Mouse (Mus musculus) limb, embryonic 15.5 days (tissue): ENCODE measurements at regions not wholly inside any gene's neighbourhood (a gene's known extent, or its start where the extent isn't known, plus 50 kb on each side); places are given as distances from the start of the nearest gene placed in this dataset.

Experiments used
- ATAC-seq: fragments of 200-750 bp; cut with Nextera tagmentation; 2 replicates; pipeline ENCODE4 v1.8.0; 2017; ENCODE audit warnings: low read depth, moderate TSS enrichment; ENCODE audit not compliant: insufficient number of reproducible peaks, low FRiP score, low TSS enrichment
- H3K27ac ChIP-seq: fragments of 300-500 bp; sonication (generic); 2 replicates; pipeline ENCODE4 v1.5.1; 2015; ENCODE audit warnings: moderate library complexity, mild to moderate bottlenecking, inconsistent platforms
- H3K27me3 ChIP-seq: fragments of 300-500 bp; sonication (generic); 2 replicates; pipeline ENCODE4 v1.6.1; 2015; ENCODE audit warnings: inconsistent platforms
- H3K36me3 ChIP-seq: fragments of 300-500 bp; sonication (generic); 2 replicates; pipeline ENCODE4 v1.6.1; 2015; ENCODE audit warnings: inconsistent platforms
- H3K4me1 ChIP-seq: fragments of 300-500 bp; sonication (generic); 2 replicates; pipeline ENCODE4 v1.6.1; 2015; ENCODE audit warnings: inconsistent platforms
- H3K4me2 ChIP-seq: fragments of 300-500 bp; sonication (generic); 2 replicates; pipeline ENCODE4 v1.6.1; 2015; ENCODE audit warnings: mild to moderate bottlenecking, inconsistent platforms
- H3K4me3 ChIP-seq: fragments of 300-500 bp; sonication (generic); 2 replicates; pipeline ENCODE4 v1.5.1; 2015; ENCODE audit warnings: mild to moderate bottlenecking, inconsistent platforms
- H3K9ac ChIP-seq: fragments of 300-500 bp; sonication (generic); 2 replicates; pipeline ENCODE4 v1.6.1; 2015; ENCODE audit warnings: inconsistent platforms
- H3K9me3 ChIP-seq: fragments of 300-500 bp; sonication (generic); 2 replicates; pipeline ENCODE4 v1.6.1; 2016; ENCODE audit warnings: inconsistent platforms
- WGBS: fragments of 180-500 bp; shearing (Covaris S2); methylation state at CpG from one replicate; pipeline ENCODE4 v1.1.7; 2015; 5-methylcytosine and 5-hydroxymethylcytosine counted together

DNA sequence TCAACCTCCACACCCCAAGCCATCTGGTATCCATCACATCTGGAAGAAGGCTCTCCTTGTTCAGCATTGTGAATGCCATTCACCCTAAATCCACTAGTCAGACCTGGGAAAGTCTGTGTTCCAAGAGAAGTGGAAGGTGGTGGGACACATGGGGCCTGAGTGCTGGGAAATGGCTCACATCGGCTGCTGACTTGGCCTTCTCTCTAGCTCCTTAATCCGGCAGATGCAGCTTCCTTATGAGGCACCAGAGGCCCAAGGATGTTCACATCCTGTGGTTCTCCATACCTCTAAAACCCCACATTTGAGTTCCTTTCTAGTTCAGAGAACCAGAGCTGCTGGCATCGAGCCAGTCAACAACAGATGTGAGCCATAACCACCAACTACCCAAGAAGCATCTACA is 142.9 kb downstream of the Dad1 start:
- Histone ChIP-seq H3K9ac (no peak overlapping the region), H3K4me1 (peaks cover 20% of the 10 kb centered on the region), H3K27ac (peak overlapping the region; percentile 28; the same call in 1 of the 2 replicates), H3K4me3 (no peak overlapping the region), H3K9me3 (no peaks in the 10 kb centered on the region), H3K4me2 (no peak overlapping the region), H3K36me3 (no peaks in the 10 kb centered on the region), H3K27me3 (no peaks in the 10 kb centered on the region)
- WGBS, result 36% methylated on average over 3 of the region's 3 CpGs
- peak; percentile 75; the same call in 1 of the 2 replicates for ATAC-seq

DNA sequence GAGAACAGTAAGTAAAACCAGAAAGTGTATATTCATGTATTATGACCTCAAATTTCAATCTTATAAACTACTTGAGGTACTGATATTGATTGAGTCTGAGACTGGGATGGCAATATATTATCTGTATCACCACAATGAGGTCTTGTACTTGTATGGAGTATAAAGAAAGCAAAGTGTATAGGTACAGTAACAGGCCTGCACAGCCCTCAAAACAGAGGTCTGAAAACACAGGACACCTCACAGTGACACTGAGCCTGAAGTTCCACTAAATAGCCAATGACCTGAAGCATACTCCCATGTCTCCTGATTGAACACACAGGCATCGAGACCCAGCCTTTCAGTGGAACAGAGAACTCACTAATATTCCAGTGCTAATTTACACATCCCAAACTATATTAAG is 144.8 kb downstream of the Dad1 start:
- no peak overlapping the region for H3K4me3 ChIP-seq
- no peaks in the 10 kb centered on the region for H3K36me3 ChIP-seq
- H3K27me3 ChIP-seq, result no peaks in the 10 kb centered on the region
- H3K4me1 ChIP-seq, result peaks cover 20% of the 10 kb centered on the region
- ATAC-seq, result no peak
- no peaks in the 10 kb centered on the region for H3K9me3 ChIP-seq
- H3K27ac ChIP-seq, result no peak overlapping the region
- no peak overlapping the region for H3K4me2 ChIP-seq
- no peak overlapping the region for H3K9ac ChIP-seq
- 80% methylated on average over 1 of the region's 1 CpGs for WGBS

DNA sequence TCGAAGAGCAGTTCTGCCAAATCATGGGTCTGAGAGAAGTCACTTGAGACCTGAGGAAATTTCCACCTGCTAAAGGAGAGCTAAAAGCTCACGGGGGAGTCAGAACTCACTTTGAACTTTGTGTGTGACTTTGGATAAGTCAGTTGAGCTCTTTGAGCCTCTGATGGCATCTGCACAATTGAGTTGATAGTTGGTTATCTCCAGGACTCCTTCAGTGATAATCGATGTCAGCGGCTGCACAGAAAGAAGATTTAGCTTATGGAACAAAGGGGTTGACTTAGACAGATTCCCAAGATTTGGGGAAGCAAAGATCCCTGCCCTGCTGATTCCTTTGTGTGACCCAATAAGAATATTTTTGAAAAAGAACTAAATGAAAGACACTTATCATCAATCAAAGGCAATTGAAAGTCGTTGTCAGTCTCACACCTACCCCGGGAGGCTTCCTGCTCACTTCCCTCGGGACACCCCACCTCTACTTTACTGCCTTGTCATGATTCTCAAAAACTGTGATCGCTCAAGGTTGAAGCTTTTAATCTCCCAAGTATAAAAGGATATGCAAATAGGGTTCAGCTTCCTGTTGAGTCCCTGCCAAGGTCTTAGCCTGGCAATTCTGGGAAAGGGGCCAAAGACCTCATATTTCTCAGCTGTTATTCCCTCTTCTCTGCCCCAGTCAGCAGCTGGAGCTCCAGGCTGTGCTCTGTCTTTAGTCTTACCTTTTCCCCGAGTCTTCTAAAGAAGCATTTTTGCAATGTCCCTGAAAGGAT is 145.4 kb downstream of the Dad1 start:
- WGBS, result 14% methylated on average over 9 of the region's 9 CpGs
- H3K9ac ChIP-seq, result no peak overlapping the region
- H3K4me3 ChIP-seq, result no peak overlapping the region
- H3K4me2 ChIP-seq, result no peak overlapping the region
- no peaks in the 10 kb centered on the region for H3K27me3 ChIP-seq
- H3K27ac ChIP-seq, result no peak overlapping the region
- H3K36me3 ChIP-seq, result no peaks in the 10 kb centered on the region
- no peak for ATAC-seq
- H3K9me3 ChIP-seq, result no peaks in the 10 kb centered on the region
- peaks cover 20% of the 10 kb centered on the region for H3K4me1 ChIP-seq

DNA sequence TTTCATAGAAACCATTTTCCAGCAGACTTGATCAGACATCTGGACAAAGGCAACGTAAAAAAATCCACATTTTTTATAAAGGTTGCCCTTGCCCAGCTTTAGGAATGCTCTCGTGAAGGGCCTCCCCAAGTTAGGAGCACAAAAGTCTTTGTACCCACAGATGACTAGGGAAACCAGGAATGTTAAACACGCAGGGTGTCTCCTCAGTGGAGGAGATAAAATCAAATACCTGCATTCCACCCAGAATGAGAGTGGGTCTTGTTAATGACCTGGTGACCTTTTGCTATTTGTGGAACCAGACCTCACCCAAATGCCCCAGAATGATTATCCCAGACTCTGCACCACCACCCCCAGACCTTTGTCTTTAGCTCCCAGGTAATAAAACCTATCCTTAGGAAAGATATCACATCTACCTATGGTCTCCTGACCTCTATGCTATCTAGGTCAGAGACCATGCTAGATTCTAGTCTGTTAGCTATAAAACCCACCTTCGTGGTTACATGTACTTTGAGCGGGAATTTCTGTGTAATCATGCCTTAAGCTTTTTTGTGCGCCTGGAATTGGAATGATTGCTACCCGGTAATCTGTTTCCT is 146.6 kb downstream of the Dad1 start:
- no peaks in the 10 kb centered on the region for H3K27me3 ChIP-seq
- H3K4me3 ChIP-seq, result no peak overlapping the region
- no peaks in the 10 kb centered on the region for H3K36me3 ChIP-seq
- no peaks in the 10 kb centered on the region for H3K9me3 ChIP-seq
- H3K4me2 ChIP-seq, result no peak overlapping the region
- no peak overlapping the region for H3K9ac ChIP-seq
- 48% methylated on average over 7 of the region's 7 CpGs for WGBS
- peaks cover 20% of the 10 kb centered on the region for H3K4me1 ChIP-seq
- no peak overlapping the region for H3K27ac ChIP-seq
- ATAC-seq, result no peak

DNA sequence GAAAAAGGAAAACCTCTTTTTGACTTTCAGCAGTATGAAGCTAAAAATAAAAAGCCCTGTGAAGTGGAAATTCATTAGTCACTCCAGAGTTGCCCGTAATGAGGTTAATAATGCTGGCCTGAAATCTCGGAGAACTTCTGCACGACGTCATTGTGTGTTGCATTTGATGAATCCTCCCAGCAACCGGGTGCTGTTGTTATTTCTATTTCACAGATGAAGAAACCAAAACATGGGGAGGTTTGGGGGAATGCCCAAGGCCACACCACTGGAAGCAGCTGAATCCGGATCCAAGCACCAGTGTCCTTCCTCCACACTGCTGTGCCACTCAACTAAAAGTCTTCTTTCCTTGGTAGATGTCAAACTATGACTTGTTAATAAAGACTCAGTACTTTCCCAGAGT is 149.7 kb downstream of the Dad1 start:
- no peak overlapping the region for H3K9ac ChIP-seq
- H3K4me2 ChIP-seq, result no peak overlapping the region
- H3K27ac ChIP-seq, result no peak overlapping the region
- peaks cover 16% of the 10 kb centered on the region for H3K4me1 ChIP-seq
- no peak for ATAC-seq
- no peaks in the 10 kb centered on the region for H3K27me3 ChIP-seq
- H3K9me3 ChIP-seq, result no peaks in the 10 kb centered on the region
- WGBS, result 68% methylated on average over 6 of the region's 6 CpGs
- H3K36me3 ChIP-seq, result no peaks in the 10 kb centered on the region
- no peak overlapping the region for H3K4me3 ChIP-seq

DNA sequence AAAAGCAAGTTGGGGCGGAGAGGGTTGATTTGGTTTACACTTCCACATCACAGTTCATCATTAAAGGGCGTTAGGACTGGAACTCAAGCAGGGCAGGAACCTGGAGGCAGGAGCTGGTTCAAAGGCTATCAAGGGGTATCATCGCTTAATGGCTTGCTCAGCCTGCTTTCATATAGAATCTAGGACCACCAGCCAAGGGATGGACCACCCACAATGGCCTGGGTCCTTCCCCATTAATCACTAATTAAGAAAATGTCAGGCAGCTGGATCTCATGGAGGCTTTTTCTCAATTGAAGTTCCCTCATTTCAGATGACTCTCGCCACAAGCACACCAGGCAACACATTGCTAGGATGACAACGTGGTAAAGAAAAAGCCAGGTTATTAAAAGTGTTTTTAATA is 150.4 kb downstream of the Dad1 start:
- H3K27ac ChIP-seq, result no peak overlapping the region
- H3K27me3 ChIP-seq, result no peaks in the 10 kb centered on the region
- 74% methylated on average over 5 of the region's 5 CpGs for WGBS
- H3K4me2 ChIP-seq, result no peak overlapping the region
- peaks cover 9% of the 10 kb centered on the region for H3K4me1 ChIP-seq
- ATAC-seq, result no peak
- H3K9ac ChIP-seq, result no peak overlapping the region
- no peaks in the 10 kb centered on the region for H3K9me3 ChIP-seq
- H3K4me3 ChIP-seq, result no peak overlapping the region
- H3K36me3 ChIP-seq, result no peaks in the 10 kb centered on the region

DNA sequence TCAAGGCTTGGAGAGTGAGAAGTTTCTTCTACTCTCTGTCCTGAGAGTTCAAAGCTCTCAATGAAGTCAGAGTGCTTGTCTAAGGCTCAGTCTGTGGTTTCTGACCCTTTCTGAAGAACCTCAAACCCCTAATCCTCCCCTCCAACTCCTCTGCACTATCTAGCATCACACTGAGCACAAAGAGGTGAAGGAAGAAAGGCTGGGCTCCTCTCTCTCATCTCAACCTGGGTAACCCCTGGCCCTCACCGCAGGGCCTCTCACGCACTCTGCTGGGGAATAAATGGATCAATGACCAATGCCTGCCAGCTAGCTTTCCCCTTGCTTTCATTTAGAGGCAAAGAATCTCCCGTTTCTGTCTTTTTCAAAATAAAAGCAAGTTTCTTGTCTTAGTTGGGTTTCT is 150.8 kb downstream of the Dad1 start:
- no peaks in the 10 kb centered on the region for H3K27me3 ChIP-seq
- no peak overlapping the region for H3K4me3 ChIP-seq
- 70% methylated on average over 3 of the region's 3 CpGs for WGBS
- no peak overlapping the region for H3K27ac ChIP-seq
- no peak overlapping the region for H3K9ac ChIP-seq
- no peaks in the 10 kb centered on the region for H3K36me3 ChIP-seq
- H3K9me3 ChIP-seq, result no peaks in the 10 kb centered on the region
- no peak overlapping the region for H3K4me2 ChIP-seq
- ATAC-seq, result no peak
- H3K4me1 ChIP-seq, result peaks cover 9% of the 10 kb centered on the region

DNA sequence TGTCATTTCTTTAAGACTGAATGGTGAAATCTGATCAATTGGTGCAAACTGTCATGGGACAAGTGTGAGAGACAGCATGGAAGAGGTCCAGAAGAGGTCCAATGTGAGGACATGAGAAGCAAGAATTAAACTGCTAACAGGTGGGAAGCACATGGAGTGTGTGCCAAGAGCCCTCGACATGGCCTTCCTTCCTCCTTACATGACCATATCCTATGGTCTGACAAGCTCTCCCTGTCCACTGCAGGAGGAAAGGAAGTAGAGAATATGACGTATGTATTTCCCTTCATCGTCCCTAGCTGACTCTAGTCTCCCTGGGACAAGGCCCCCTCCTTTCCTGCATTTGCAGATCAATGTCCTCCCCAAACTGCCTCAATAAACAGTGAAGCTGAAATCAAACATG is 152.1 kb downstream of the Dad1 start:
- H3K9ac ChIP-seq, result no peak overlapping the region
- H3K4me2 ChIP-seq, result no peak overlapping the region
- no peaks in the 10 kb centered on the region for H3K36me3 ChIP-seq
- H3K27me3 ChIP-seq, result no peaks in the 10 kb centered on the region
- no peaks in the 10 kb centered on the region for H3K9me3 ChIP-seq
- no peak for ATAC-seq
- H3K4me1 ChIP-seq, result 0 out of 2 replicates have a peak, but pooled peaks cover 15% of the 10 kb centered on the region
- H3K4me3 ChIP-seq, result no peak overlapping the region
- no peak overlapping the region for H3K27ac ChIP-seq
- WGBS, result 35% methylated on average over 3 of the region's 3 CpGs

DNA sequence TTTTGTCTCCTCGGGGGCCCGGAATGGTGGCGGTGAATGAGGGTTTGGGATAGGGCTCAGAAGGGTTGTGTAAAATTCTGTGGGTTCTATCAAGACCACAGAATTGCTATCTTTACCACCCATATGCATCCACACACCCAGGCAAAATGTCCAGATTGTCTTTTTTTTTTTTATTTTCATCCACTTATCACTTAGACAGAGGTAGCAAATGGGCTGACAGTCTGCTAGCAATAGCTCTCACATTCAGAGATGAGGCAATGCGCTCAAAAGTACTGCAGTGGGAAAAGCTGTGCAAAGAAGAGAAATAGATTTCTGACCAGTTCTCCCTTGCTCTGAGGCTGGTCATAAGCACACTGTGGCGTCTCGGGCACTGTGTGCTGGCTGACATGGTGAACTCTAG is 154.5 kb downstream of the Dad1 start:
- ATAC-seq, result no peak
- Histone ChIP-seq H3K27ac (no peak overlapping the region), H3K4me1 (0 out of 2 replicates have a peak, but pooled peaks cover 15% of the 10 kb centered on the region), H3K9me3 (no peaks in the 10 kb centered on the region), H3K36me3 (no peaks in the 10 kb centered on the region), H3K4me2 (no peak overlapping the region), H3K9ac (no peak overlapping the region), H3K4me3 (no peak overlapping the region), H3K27me3 (no peaks in the 10 kb centered on the region)
- 86% methylated on average over 6 of the region's 6 CpGs for WGBS

DNA sequence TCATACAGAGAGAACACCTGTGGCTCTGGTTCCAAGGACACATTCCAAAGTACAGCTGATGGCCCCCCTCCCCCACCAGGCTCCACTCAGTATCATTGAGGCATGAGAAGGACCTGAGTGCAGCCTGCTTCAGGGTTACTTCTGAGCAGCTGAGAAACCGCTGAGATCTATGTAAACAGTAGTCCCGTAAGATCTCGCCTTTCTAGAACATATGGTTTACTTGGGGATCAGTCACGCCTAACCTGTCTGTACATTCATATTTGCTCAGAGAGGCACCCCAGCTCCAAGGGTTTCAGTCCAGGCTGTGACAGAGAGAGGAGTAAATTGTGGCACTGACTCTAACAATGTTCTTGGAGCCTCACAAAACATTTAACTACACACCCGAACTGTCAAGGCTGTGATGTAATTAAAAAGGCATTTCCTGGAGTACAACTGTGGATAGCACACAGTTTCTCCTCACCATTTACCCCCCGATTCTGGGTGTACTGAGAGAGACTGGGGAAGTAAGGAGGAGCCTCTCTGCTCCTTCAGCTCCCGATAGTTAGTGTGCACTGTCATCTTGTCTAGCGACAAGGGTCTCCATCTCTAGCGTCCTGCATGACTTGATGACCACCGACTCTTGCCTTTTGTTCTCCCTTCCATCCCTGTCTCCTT is 155.7 kb downstream of the Dad1 start:
- H3K27ac ChIP-seq, result no peak overlapping the region
- 60% methylated on average over 10 of the region's 10 CpGs for WGBS
- ATAC-seq, result no peak
- H3K9ac ChIP-seq, result no peak overlapping the region
- H3K4me3 ChIP-seq, result no peak overlapping the region
- 0 out of 2 replicates have a peak, but pooled peaks cover 15% of the 10 kb centered on the region for H3K4me1 ChIP-seq
- no peak overlapping the region for H3K4me2 ChIP-seq
- no peaks in the 10 kb centered on the region for H3K27me3 ChIP-seq
- no peaks in the 10 kb centered on the region for H3K9me3 ChIP-seq
- H3K36me3 ChIP-seq, result no peaks in the 10 kb centered on the region

DNA sequence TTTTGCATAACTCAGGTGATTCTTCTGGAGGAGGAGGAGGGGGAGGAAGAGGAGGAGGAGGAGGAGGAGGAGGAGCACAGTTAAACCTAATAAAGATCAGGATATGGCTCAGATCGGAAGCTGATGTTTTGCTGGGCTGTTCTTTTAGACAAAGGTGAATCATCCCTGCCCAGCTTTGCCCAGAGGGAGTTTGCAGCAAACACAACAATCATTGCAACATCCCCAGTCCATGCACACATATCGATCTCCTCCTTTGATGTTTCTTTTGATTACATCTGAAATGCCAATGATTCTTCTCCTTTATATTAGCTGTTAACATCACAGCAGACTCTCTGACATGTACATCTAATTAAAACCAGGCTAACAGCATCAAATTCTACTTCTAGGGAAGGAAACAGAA is 156.9 kb downstream of the Dad1 start:
- no peak for ATAC-seq
- no peak overlapping the region for H3K9ac ChIP-seq
- H3K27ac ChIP-seq, result no peak overlapping the region
- no peak overlapping the region for H3K4me3 ChIP-seq
- H3K27me3 ChIP-seq, result no peaks in the 10 kb centered on the region
- H3K9me3 ChIP-seq, result no peaks in the 10 kb centered on the region
- H3K36me3 ChIP-seq, result no peaks in the 10 kb centered on the region
- no peak overlapping the region for H3K4me2 ChIP-seq
- WGBS, result 25% methylated on average over 2 of the region's 2 CpGs
- 0 out of 2 replicates have a peak, but pooled peaks cover 12% of the 10 kb centered on the region for H3K4me1 ChIP-seq

DNA sequence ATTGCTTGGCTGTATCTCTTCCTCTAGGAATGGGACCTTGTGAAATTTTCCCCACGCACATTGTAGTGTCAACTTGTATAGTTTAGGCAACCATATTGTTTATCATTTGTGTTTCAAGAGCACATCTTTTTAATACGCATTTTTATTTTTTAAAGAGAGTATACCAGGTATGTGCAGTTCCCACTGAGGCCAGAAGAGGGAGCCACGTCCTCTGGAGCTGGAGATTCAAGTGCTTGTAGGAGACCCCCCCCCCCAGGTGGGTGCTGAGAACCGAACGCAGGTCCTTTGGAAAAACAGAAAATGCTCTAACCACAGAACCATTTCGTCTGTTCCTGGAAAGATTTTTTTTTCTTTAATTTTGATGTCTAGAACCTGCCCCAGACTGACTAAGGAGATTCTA is 161.5 kb downstream of the Dad1 start:
- no peak overlapping the region for H3K4me3 ChIP-seq
- 89% methylated on average over 6 of the region's 6 CpGs for WGBS
- H3K27ac ChIP-seq, result no peak overlapping the region
- no peaks in the 10 kb centered on the region for H3K27me3 ChIP-seq
- no peak for ATAC-seq
- no peaks in the 10 kb centered on the region for H3K36me3 ChIP-seq
- H3K4me2 ChIP-seq, result no peak overlapping the region
- 0 out of 2 replicates have a peak, but pooled peaks cover 1% of the 10 kb centered on the region for H3K4me1 ChIP-seq
- no peaks in the 10 kb centered on the region for H3K9me3 ChIP-seq
- H3K9ac ChIP-seq, result no peak overlapping the region
